Mouse (Mus musculus) ES-Bruce4 (cell line): ENCODE results near the gene Pithd1. TPM values are rescaled to one million over a fixed set of nuclear protein-coding genes. Genes with fewer than 3 reads are reported as not detected.
A peak's percentile ranks its signal among the peaks of the same experiment; 100 is the strongest.

Experiments
- H3K27ac ChIP-seq: 2 replicates; pipeline ENCODE4 v1.5.1; 2012; ENCODE audit warnings: low read length, inconsistent platforms; ENCODE audit not compliant: insufficient read depth
- H3K27me3 ChIP-seq: 2 replicates; pipeline ENCODE4 v1.6.1; 2012; ENCODE audit warnings: mild to moderate bottlenecking, low read length, inconsistent platforms; ENCODE audit not compliant: control insufficient read depth, poor library complexity, insufficient read depth, severe bottlenecking
- H3K36me3 ChIP-seq: 2 replicates; pipeline ENCODE4 v1.6.1; 2012; ENCODE audit warnings: inconsistent platforms, mild to moderate bottlenecking, low read length, moderate library complexity; ENCODE audit not compliant: control insufficient read depth, poor library complexity, insufficient read depth, severe bottlenecking
- H3K4me1 ChIP-seq: one replicate; pipeline ENCODE4 v1.8.1; 2011; ENCODE audit warnings: low read length; ENCODE audit not compliant: control insufficient read depth, insufficient read depth
- H3K4me3 ChIP-seq: 2 replicates; pipeline ENCODE4 v1.5.1; 2011; ENCODE audit warnings: low read depth, mild to moderate bottlenecking, low read length
- H3K9ac ChIP-seq: 2 replicates; pipeline ENCODE4 v1.6.1; 2012; ENCODE audit warnings: low read depth, mild to moderate bottlenecking, inconsistent platforms; ENCODE audit not compliant: poor library complexity, severe bottlenecking
- H3K9me3 ChIP-seq: replicated peaks from 2 replicates; pipeline ENCODE4 v1.6.1; 2012; ENCODE audit warnings: mild to moderate bottlenecking, low read length, inconsistent platforms; ENCODE audit not compliant: control insufficient read depth, poor library complexity, insufficient read depth, severe bottlenecking
- CTCF ChIP-seq: IDR thresholded peaks from one replicate; pipeline ENCODE4 v1.8.1; 2011; ENCODE audit warnings: low read depth, low read length
- EP300 ChIP-seq: IDR thresholded peaks from 2 replicates; pipeline ENCODE4 v1.6.1; 2011; ENCODE audit warnings: low read depth, low read length; ENCODE audit not compliant: insufficient read depth
- POLR2A ChIP-seq: IDR thresholded peaks from one replicate; pipeline ENCODE4 v1.8.1; 2011; ENCODE audit warnings: low read length; ENCODE audit not compliant: insufficient read depth
- polyA plus RNA-seq: library from polyadenylated mRNA; stranded (reverse); fragments of >200 nt; gene quantifications from 2 replicates; pipeline ENCODE4 v1.2.4, GENCODE M21; 2011; ENCODE audit warnings: low read depth; ENCODE audit not compliant: missing spikeins, insufficient read depth, insufficient read length

The Pithd1 gene
- polyA plus RNA-seq, 1 experiment, result 44.9 TPM

GRCm38 (mm10) chr4:135955886-135956285, 31.2 kb downstream of the Pithd1 start:
- Histone ChIP-seq H3K4me3 (no peak overlapping the region), H3K4me1 (no peaks in the 10 kb centered on the region), H3K36me3 (no peaks in the 10 kb centered on the region), H3K27ac (no peak overlapping the region), H3K9me3 (no peaks in the 10 kb centered on the region), H3K27me3 (no peaks in the 10 kb centered on the region), H3K9ac (no peak overlapping the region)
- TF ChIP-seq EP300 (no peak), POLR2A (no peak), CTCF (no peak)

GRCm38 (mm10) chr4:135954241-135954640, 32.8 kb downstream of the Pithd1 start:
- TF ChIP-seq EP300 (no peak), POLR2A (no peak), CTCF (peak; percentile 91)
- no peaks in the 10 kb centered on the region for H3K4me1 ChIP-seq
- H3K36me3 ChIP-seq, result no peaks in the 10 kb centered on the region
- no peaks in the 10 kb centered on the region for H3K9me3 ChIP-seq
- H3K27ac ChIP-seq, result no peak overlapping the region
- no peak overlapping the region for H3K4me3 ChIP-seq
- no peaks in the 10 kb centered on the region for H3K27me3 ChIP-seq
- H3K9ac ChIP-seq, result no peak overlapping the region

GRCm38 (mm10) chr4:135953179-135953578, 33.9 kb downstream of the Pithd1 start:
- Histone ChIP-seq H3K4me1 (no peaks in the 10 kb centered on the region), H3K9me3 (no peaks in the 10 kb centered on the region), H3K27ac (no peak overlapping the region), H3K36me3 (no peaks in the 10 kb centered on the region), H3K27me3 (no peaks in the 10 kb centered on the region), H3K4me3 (no peak overlapping the region), H3K9ac (no peak overlapping the region)
- no peak for TF ChIP-seq CTCF
- no peak for TF ChIP-seq EP300
- TF ChIP-seq POLR2A, result no peak

GRCm38 (mm10) chr4:135951505-135951904, 35.6 kb downstream of the Pithd1 start:
- Histone ChIP-seq H3K4me3 (no peak overlapping the region), H3K4me1 (no peaks in the 10 kb centered on the region), H3K27ac (no peak overlapping the region), H3K9me3 (no peaks in the 10 kb centered on the region), H3K36me3 (no peaks in the 10 kb centered on the region), H3K27me3 (no peaks in the 10 kb centered on the region), H3K9ac (no peak overlapping the region)
- TF ChIP-seq POLR2A (no peak), EP300 (no peak), CTCF (peak; percentile 26)

- Histone ChIP-seq H3K27ac (no peak overlapping the region), H3K4me1 (peaks cover 1% of the 10 kb centered on the region), H3K9me3 (no peaks in the 10 kb centered on the region), H3K27me3 (no peaks in the 10 kb centered on the region), H3K4me3 (no peak overlapping the region), H3K36me3 (no peaks in the 10 kb centered on the region), H3K9ac (no peak overlapping the region)
- no peak for TF ChIP-seq POLR2A
- TF ChIP-seq CTCF, result no peak
These were observed 36.7 kb downstream of the Pithd1 start for GRCm38 (mm10) chr4:135950365-135950764.

GRCm38 (mm10) chr4:135949911-135950310, 37.2 kb downstream of the Pithd1 start:
- no peak overlapping the region for H3K9ac ChIP-seq
- H3K4me3 ChIP-seq, result no peak overlapping the region
- no peak overlapping the region for H3K27ac ChIP-seq
- H3K27me3 ChIP-seq, result no peaks in the 10 kb centered on the region
- H3K9me3 ChIP-seq, result no peaks in the 10 kb centered on the region
- TF ChIP-seq EP300 (no peak), POLR2A (no peak), CTCF (no peak)
- peaks cover 1% of the 10 kb centered on the region for H3K4me1 ChIP-seq
- no peaks in the 10 kb centered on the region for H3K36me3 ChIP-seq

GRCm38 (mm10) chr4:135949475-135949874, 37.6 kb downstream of the Pithd1 start:
- Histone ChIP-seq H3K4me1 (peaks cover 1% of the 10 kb centered on the region), H3K9ac (no peak overlapping the region), H3K27ac (no peak overlapping the region), H3K27me3 (no peaks in the 10 kb centered on the region), H3K36me3 (no peaks in the 10 kb centered on the region), H3K4me3 (no peak overlapping the region), H3K9me3 (no peaks in the 10 kb centered on the region)
- no peak for TF ChIP-seq EP300
